Mouse (Mus musculus) ES-CJ7 (cell line): Measurements from ENCODE around the gene Nosip.
"Not testable (repeated sequence)": the region's sequence is repeated elsewhere in the genome, so short reads cannot be mapped to it uniquely, and the experiment has no call there.

Source experiments
- DNase-seq: peaks from one replicate; pipeline ENCODE4 v3.0.0; 2011; ENCODE audit warnings: low read depth, low spot score

The Nosip gene

DNA sequence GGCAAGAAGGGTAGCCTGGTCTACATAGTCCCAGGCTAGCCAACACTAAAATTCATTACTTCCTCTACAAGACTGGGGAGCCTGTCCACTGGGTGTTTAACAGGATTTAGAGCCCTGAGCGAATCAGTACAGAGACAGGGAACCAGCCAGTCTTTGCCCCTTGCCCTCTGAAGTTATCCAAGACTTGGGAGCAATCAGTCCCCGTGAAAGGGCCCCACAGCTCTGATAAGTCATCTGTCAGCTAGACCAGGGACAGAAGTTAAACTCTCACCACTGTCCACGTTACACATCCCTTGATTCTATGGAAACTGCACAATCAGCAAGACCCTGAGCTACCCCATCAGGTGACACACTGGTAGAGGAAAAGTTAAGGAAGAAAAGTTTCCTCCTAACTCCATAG is 50.3 kb downstream of the Nosip start:
- DNase-seq = no peak

DNA sequence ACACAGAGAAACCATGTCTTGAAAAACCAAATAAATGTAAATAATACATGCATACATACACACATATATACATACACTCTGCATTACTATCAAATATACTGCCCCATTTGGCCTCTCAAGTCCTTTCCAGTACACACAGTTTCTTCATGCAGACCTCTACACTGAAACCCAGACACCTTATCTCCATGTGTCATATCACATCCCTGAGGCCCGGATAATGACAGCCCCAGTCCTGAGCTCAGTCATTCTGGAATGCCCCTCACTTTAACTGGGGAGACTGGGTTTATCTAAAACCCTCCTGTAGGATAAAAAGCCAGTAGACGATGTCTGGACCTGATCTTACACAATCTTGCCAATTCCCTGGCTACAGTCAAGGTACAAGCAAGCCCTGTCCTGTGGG is 51.2 kb downstream of the Nosip start:
- no peak for DNase-seq

GRCm38 (mm10) chr7:45117566-45117965 is 55.3 kb downstream of the Nosip start:
- DNase-seq = no peak

DNA sequence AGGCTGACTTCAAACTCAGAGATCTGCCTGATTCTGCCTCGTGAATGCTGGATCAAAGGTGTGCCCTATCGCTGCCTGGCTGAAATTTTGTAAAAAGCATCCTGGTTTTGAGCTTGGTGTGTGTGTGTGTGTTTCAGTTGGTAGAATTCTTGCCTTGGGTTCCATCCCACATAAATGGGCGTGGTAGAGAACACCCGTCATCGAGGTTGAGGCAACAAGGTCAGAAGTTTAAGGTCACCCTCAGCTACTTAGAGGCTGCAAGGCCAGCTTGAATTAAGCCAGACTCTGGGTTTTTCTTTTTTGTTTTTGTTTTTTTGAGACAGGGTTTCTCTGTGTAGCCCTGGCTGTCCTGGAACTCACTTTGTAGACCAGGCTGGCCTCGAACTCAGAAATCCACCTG is 56.1 kb downstream of the Nosip start:
- peak; percentile 62 for DNase-seq

GRCm38 (mm10) chr7:45119780-45120709 is 57.8 kb downstream of the Nosip start:
- DNase-seq = no peak

- DNase-seq = peak; percentile 77
Measured at GRCm38 (mm10) chr7:45121404-45121803, 59.2 kb downstream of the Nosip start.

DNA sequence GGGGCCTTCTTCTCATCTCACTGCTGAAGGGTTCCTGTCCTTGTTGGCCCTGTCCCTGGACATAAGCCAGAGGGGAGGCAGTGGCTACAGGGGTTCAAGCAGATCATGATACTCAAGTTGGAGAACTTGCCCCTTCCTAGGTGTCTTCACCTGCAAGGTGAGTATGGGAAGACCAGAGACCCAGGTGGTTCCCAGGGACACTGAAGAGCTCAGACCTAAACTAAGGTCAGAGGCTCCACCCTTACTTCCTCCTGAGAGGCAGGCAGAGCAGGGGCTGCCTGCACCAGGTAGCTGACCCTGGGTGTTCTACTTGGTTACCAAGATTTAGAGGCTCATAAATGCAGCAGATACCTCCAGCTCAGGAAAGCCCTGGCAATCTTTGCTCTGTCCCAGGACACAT is 59.7 kb downstream of the Nosip start:
- no peak for DNase-seq

DNA sequence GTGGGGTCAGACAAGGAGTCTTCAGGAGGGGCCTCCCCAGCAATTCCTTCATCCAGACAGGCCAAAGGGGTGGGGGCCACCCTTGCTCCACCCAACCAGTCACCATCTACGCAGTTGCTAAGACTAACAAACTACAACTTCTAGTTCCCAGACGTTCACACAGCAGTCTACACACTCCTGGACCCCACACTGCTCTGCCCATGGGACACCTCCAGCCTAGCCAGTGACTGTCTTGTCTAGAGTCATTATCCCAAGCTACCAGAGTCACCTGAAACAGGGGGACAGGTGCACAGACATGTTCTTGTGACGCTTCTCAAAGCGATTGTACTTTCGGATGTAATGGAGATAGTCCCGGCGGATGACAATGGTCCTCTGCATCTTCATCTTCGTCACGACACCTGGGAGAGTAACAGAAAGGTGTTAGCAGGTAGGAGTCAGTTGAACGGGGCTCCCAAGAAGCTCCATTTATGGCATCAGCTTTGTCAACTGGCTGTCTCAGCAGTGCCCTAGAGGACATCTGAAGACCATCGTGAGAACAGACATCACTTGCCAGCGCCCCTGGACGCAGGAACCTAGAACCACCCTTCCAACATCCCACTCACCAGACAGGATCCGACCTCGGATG is 60.4 kb downstream of the Nosip start:
- no peak for DNase-seq

DNA sequence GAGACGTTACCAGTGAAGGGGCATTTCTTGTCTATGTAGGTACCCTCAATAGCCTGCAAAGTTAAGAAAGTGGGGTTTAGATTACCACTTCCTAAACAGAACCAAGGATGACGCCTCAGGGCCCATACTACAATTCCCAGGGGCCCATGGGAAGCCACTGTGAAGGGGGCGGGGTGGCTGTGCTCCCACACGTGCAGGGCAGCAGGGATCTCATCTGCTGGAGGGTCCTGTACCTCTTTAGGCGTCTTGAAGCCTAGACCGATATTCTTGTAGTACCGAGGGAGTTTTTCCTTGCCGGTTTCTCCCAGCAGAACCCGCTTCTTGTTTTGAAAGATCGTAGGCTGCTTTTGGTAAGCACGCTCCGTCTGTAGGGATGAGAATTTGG is 60.9 kb downstream of the Nosip start:
- peak; percentile 58 for DNase-seq

DNA sequence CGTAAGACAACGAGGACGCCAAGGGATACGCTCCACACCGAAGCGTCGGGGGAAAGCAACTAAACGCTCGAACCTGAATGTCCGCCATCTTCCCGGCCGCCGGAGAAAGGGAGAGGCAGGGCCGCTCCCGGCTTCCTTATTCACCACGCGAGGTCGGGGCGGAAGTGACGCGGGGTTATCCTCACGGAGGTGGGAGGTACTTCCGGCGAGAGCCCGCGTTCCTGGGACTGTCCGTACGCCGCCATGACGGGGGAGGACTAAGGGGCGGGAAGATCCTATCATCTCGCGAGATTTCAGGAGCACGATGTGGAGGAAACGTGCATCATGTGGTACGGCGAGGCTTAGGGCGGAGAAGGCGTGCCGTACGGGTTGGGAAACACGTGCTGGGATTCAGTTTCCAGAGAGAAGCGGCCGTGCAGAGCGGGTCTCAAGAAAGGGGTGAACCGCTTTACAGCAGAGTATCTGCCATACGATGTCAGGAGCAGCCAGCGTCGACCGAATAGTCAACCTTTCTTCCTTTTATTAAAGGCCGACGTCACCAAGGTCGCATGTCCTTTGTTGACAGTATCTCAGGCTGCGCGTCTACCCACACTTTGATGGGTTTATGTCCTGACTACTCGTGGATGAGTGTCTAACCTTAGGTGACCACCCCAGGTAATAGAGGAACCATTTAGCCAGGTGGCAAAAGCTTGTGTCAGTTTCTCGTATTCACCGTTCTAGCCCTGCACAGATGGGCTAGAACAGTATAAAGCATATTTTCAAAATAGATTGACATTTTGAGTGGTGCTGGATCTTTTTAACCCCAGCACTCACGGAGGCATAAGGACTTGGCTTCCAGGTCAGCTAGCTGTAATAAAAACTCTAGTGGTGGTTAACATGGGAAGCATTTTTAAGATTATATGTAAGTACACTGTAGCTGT is 62.3 kb downstream of the Nosip start, which contains the start of gene Rps11:
Gene Rps11 (minus strand): TSS at position 216 of the 920 bp plus-strand sequence.
- peak; percentile 100 for DNase-seq

DNA sequence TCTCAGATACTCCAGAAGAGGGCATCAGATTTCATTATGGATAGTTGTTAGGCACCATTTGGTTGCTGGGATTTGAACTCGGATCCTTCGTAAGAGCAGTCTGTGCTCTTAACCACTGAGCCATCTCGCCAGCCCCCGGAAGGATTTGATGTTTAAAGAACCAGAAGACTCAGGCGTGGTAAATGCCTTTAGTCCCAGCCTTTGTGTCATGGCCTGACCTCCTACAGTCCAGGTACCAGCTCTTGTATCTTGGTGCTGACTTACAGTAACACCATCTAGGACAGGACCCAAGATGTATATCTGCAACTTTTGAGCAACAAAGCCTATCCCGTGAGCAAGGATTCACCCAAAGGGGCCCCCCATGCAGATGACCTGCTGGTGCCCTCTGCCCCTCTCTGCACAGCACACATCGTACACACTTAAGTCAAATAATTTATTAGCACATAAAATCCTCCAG is 62.9 kb downstream of the Nosip start:
- DNase-seq = peak; percentile 83

GRCm38 (mm10) chr7:45125649-45126048 is 63.4 kb downstream of the Nosip start:
- not testable (repeated sequence) for DNase-seq

DNA sequence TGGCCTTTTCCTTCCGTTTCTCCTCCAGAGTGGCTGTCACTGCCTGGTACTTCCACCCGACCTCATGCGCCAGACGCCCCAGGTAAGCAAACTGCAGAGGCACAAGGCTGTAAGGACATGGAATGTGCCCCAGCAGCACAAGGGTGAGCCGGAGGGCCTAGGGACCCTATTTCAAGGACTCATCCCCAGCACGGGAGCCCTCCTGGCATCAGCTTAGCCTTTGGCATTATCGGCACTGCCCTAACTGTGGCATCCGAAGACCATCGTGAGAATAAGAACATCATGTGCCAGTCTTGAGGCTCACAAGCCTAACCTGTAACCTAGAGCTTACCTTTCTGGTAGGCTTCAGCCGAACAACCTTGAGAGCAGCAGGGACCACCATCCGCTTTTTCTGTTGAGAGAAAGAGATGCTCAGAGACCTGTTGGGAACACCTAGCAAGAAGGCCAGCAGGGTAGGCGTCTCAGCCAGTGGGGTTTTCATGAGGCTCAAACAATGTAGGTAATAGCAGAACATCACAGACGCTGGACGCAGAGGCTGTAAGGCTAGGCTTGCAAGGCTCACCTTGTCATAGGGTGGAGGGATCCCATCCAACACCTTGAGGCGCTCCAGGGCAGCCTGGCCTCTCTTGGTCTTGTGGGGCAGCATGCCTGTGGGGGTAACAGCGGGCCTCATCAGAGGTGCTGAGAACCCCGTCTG is 64.1 kb downstream of the Nosip start:
- no peak for DNase-seq

DNA sequence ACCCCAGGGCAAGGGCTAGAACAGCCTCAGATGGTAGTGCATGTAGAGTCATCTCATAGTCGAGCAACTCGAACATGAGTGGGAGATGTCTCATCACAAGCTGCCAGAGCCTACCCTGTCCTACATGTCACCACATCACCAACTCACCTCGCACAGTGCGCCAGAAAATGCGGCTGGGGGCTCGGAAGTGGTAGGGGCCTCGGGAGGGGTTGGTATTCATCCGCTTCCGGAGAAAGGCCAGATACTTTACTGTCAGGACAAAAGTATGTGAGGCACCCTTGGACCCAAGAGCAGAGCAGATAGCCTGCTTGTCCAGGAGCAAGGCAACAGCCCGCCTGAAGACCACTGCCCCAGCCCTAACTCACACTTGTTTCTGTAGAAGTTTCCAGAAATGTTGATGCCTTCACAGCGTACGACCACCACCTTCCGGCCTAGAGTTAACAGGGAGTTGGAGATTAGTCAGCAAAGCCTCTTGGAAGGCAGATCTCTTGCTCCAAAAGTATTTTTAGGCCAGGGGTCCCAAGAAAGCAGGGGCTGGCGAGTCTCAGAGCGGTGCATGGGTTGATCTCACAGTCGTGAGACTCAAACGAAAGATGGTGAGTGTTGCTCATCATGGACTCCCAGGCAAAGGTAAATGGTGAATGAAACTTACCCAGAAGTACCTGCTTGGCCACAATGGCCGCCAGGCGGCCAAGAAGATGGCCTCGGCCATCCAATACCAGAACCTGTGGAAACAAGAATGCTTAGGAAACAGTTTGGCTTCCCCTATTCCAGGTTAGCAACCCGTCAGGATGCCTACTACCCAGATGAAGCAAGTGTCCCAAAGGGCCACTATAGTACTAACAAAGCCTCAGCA is 64.8 kb downstream of the Nosip start:
- DNase-seq = no peak
